Mouse (Mus musculus) brain, embryonic 14.5 days (tissue): ENCODE results near the gene Baz2b.

Experiments
- CTCF ChIP-seq: fragments of 200-500 bp; IDR thresholded peaks from 2 replicates; pipeline ENCODE4 v1.5.1; 2012; ENCODE audit warnings: inconsistent platforms, mild to moderate bottlenecking, moderate library complexity, borderline replicate concordance; ENCODE audit not compliant: insufficient read depth, insufficient read length; ENCODE audit errors: extremely low read depth
- POLR2A ChIP-seq: fragments of 200-500 bp; IDR thresholded peaks from 2 replicates; pipeline ENCODE4 v1.6.1; 2012; ENCODE audit warnings: mild to moderate bottlenecking, inconsistent platforms, borderline replicate concordance; ENCODE audit not compliant: poor library complexity, insufficient read depth, insufficient read length, severe bottlenecking; ENCODE audit errors: extremely low read depth

- TF ChIP-seq CTCF (no peak), POLR2A (no peak)
Observed at GRCm38 (mm10) chr2:59951127-59951526, 258.5 kb downstream of the Baz2b start.
